Mouse (Mus musculus) layer of hippocampus, adult 9-11 months (tissue): ENCODE results near the gene Cbr1.

Experiments used
- DNase-seq: peaks from one replicate; pipeline ENCODE4 v3.0.0; 2022

Cbr1 gene

DNA sequence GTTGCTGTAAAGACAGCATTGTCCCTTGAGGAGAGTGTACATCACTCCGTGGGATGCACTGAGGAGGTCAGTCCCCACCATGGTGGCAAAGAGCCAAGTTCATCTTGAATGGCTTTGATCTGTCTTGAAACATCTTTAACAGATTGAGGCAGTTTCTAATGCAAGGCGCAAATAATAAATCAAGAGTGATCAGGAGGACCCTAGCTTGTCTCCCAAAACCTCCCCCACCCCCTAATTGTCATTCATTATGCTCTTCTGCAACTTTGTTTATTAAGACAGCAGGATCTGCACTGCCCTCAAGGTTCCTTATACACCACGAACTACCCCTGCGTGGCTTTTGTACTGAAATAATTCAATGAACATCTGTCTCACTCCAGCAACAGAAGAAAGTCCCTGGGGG lies at the start of gene Cbr1:
Cbr1 (plus strand) TSS at position 301 of the 400 bp plus-strand sequence.
- DNase-seq: no peak

DNA sequence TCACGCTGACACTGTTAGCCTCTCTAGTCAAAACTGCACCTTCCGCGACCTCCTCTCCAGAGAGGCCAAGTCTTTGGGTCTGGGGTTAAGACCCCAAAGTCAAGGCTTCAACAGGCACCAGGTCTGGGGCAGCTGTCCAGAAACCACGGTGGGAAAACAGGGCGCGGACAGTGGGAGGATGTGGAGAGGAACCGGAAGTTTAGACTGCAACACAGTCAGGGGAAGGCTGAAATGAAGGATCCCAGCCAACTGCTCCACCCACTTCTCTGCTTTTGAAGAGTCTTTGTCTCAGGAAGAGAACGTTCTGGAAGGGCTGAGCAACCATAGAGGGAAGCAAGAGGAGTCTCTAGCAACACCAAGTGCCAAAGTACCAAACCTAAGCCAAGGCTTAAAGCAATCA lies 48.0 kb upstream of the Cbr1 start:
- DNase-seq: no peak

- no peak for DNase-seq
Observed at GRCm38 (mm10) chr16:93558499-93558898, 47.2 kb upstream of the Cbr1 start.

DNA sequence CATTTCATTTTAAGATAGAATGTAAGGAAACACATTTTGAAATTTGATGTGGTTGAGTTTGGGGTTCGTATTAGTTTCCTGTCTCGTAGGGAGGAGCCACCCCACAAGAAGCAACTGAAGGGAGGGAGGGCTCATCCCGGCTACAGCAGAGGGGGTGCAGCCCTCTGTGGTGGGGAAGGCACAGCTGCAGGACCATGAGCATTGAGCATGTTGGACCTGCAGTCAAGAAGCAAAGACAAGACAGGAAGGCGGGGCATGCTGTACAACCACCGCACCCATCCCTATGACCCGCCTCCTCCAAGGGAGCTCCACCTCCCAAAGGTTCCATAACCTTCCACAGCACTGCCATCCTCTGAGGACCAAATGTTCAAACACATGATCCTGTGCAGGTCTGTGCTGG lies 33.3 kb upstream of the Cbr1 start:
- DNase-seq: no peak

GRCm38 (mm10) chr16:93573434-93573833 lies 32.2 kb upstream of the Cbr1 start:
- DNase-seq: no peak

GRCm38 (mm10) chr16:93574521-93575191 lies 31.0 kb upstream of the Cbr1 start:
- DNase-seq: no peak

- no peak for DNase-seq
Observed at GRCm38 (mm10) chr16:93575574-93575973, 30.1 kb upstream of the Cbr1 start.

- peak; percentile 53 for DNase-seq
Observed at GRCm38 (mm10) chr16:93576412-93577082, 29.1 kb upstream of the Cbr1 start.

GRCm38 (mm10) chr16:93578346-93579005 lies 27.2 kb upstream of the Cbr1 start:
- DNase-seq: no peak

DNA sequence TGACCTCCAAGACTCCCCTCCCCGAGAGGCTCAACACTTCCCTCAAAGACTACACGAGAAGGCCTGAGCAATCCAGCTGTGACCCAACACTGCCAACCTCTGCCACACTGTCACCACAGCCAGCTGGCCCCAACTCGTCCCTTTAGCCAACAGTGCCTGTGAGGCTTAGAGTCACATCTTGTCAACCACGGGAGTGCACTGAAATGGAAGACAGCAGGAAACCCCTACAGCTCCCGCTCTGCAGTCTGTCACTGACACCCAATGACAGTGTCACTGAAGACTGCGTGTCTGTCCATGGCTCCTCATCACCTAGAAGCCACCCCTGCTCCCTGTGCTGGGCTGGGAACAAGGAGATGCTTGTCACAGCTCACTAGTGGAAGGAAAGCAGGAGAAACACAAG lies 24.5 kb upstream of the Cbr1 start:
- DNase-seq: no peak

DNA sequence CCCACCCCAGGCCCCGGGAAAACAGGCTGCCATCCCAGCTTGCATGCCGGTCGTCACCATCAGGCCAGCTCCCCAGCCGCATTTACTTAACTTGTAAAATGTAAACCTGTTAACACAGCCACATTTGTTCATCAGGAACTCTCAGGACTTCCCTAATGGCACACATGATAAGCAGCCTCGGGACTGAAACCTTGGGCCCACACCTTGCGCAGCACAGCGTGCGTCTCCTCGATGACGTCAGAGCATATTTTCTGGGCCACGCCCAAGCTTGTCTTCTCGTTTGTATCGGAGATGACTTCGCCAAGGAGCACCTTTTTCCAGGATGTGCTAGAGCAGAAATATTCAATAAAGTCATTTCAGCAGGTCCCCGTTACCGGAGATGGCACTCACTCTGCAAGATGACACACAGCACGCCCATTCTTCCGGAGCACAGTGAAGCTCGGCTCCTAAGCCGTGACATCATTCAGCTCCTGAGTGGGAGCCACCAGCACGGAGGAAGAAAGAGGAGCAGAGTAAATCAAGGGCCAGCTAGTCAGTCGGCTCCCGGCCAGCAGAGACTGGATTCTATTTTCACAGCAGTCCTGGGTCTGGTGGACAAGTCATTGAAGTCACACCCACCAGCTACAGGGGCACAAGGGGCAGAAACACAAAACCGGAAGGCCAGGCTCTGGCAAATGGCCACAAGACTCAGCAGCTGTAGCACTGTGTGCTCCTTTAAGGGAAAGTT lies 20.5 kb upstream of the Cbr1 start:
- no peak for DNase-seq

- DNase-seq: no peak
Observed at GRCm38 (mm10) chr16:93585703-93586205, 19.9 kb upstream of the Cbr1 start.

GRCm38 (mm10) chr16:93586382-93586781 lies 19.3 kb upstream of the Cbr1 start:
- DNase-seq: no peak

DNA sequence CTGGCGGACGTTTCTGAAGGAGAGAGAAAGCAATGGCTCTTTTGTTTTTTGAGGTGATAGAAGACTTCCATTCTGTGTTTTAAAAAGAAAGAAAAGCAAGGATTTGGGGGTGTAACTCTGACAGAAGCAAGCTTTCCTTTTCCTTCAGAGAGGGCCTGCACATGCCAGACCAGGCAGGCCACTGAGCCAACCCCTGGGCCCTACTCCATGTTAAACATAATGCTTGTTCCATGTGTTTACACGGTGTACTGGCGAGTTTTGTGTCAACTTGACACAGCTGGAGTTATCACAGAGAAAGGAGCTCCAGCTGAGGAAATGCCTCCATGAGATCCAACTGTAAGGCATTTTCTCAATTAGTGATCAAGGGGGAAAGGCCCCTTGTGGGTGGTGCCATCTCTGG lies 17.4 kb upstream of the Cbr1 start:
- no peak for DNase-seq

DNA sequence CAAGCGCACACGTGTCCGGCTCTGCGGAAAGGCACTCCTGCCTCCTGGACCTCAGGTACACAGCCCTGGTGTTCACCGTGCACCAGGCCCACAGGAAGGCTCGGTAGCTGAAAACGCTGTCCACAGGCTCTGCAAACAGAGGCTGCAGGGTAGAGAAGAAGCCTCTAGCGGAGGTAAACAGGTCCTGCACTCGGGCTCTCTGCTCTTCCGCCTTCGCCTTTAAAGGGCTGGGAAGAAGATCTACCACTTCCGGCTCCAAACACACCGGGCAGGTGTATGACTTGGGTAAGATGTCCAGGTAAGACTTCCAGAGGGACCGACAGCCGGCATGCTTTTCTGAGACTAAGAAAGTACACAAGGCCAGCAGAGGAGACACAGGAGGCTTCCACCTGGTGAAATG lies 14.7 kb upstream of the Cbr1 start:
- no peak for DNase-seq

- DNase-seq: no peak
Observed at GRCm38 (mm10) chr16:93591450-93592430, 13.9 kb upstream of the Cbr1 start.

GRCm38 (mm10) chr16:93592711-93593110 lies 12.9 kb upstream of the Cbr1 start:
- DNase-seq: no peak

GRCm38 (mm10) chr16:93593406-93593805 lies 12.2 kb upstream of the Cbr1 start:
- no peak for DNase-seq

GRCm38 (mm10) chr16:93594448-93594847 lies 11.2 kb upstream of the Cbr1 start:
- DNase-seq: no peak

- DNase-seq: no peak
Observed at GRCm38 (mm10) chr16:93595766-93596165, 9.9 kb upstream of the Cbr1 start.

- DNase-seq: no peak
Observed at GRCm38 (mm10) chr16:93596807-93597206, 8.8 kb upstream of the Cbr1 start.

DNA sequence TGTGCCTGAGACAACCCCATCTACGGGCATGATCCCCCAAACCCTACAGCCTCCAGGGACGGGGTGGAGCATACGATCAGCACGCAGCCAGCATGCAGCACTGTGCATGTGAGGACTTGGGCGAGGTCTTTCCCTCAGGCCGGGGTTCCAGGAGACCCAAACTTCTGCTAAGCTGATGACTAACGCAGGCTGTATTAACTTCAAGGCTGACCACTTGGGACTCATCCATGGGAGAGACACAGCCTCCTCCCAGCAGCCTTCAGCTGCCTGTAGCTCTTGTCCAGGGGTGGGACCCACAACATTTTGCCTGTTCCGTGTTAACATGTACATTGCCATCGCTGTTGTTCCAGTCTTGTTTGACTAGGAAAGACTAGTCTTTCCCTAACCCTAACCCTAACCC lies 8.1 kb upstream of the Cbr1 start:
- DNase-seq: no peak
